Mouse (Mus musculus) lung, embryonic 14.5 days (tissue): ENCODE data around the gene Pygo1. TPM values are rescaled to one million over a fixed set of nuclear protein-coding genes. Genes with fewer than 3 reads are reported as not detected.

Experiments
- ATAC-seq: fragments of 200-750 bp; cut with Nextera tagmentation; 2 replicates; pipeline ENCODE4 v1.8.0; 2017; ENCODE audit warnings: mild to moderate bottlenecking, moderate TSS enrichment, moderate library complexity; ENCODE audit not compliant: insufficient read depth
- DNase-seq: peaks from one replicate; pipeline ENCODE4 v3.0.0-alpha.2; 2015
- H3K27ac ChIP-seq: fragments of 300-500 bp; sonication (generic); 2 replicates; pipeline ENCODE4 v1.5.1; 2014; ENCODE audit warnings: low read depth, mild to moderate bottlenecking, moderate library complexity
- H3K27me3 ChIP-seq: fragments of 300-500 bp; sonication (generic); 2 replicates; pipeline ENCODE4 v1.6.1; 2014; ENCODE audit warnings: low read length, control low read depth; ENCODE audit not compliant: insufficient read depth
- H3K36me3 ChIP-seq: fragments of 300-500 bp; sonication (generic); 2 replicates; pipeline ENCODE4 v1.6.1; 2014; ENCODE audit warnings: control low read depth; ENCODE audit not compliant: insufficient read depth
- H3K4me1 ChIP-seq: fragments of 300-500 bp; sonication (generic); 2 replicates; pipeline ENCODE4 v1.6.1; 2014; ENCODE audit warnings: antibody characterized with exemption, control low read depth; ENCODE audit not compliant: insufficient read depth
- H3K4me2 ChIP-seq: fragments of 300-500 bp; sonication (generic); 2 replicates; pipeline ENCODE4 v1.6.1; 2014; ENCODE audit warnings: mild to moderate bottlenecking
- H3K4me3 ChIP-seq: fragments of 300-500 bp; sonication (generic); 2 replicates; pipeline ENCODE4 v1.5.1; 2014; ENCODE audit warnings: low read depth, low read length
- H3K9ac ChIP-seq: fragments of 300-500 bp; sonication (generic); 2 replicates; pipeline ENCODE4 v1.6.1; 2014
- H3K9me3 ChIP-seq: fragments of 300-500 bp; sonication (generic); 2 replicates; pipeline ENCODE4 v1.6.1; 2016; ENCODE audit warnings: low read depth, low read length, control low read depth
- CTCF ChIP-seq: IDR thresholded peaks from 2 replicates; pipeline ENCODE4 v1.5.1; 2016; ENCODE audit warnings: antibody characterized with exemption, low read depth
- WGBS: fragments of 180-500 bp; shearing (Covaris S2); extraction: QIAGEN DNeasy Blood & Tissue Kit; methylation state at CpG from one replicate; pipeline ENCODE4 v1.1.7; 2014; 5-methylcytosine and 5-hydroxymethylcytosine counted together
- polyA plus RNA-seq: library from polyadenylated mRNA; unstranded; fragments of >200 nt; fragmentation: Nextera tagmentation; extraction: Ambion mirVana; gene quantifications from 2 replicates; pipeline ENCODE4 v1.2.1, GENCODE M21; 2014

Gene Pygo1
- polyA plus RNA-seq, 1 experiment from 2014 or later = 7.0 TPM

DNA sequence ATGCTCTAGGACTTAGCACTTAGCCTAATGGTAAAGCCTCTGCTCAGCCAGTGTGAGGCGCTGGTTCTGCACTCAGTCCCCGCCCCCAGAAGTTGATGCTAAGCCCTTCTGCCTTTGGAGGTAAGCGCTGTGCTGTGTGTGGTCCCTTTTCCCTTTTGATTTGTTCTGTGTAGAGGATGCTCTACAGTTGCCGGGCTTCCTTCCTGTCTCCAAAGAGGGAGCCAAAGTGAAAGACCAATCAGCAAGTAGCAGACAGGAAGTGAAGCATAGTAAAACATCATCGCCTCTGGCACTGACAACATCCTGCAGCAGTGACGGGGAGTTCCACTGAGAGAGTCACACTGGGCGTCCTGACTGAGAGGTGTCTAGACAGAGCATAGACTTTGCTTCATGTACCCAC is 44.4 kb downstream of the Pygo1 start:
- ATAC-seq = 0 out of 2 replicates have a peak, but pooled peaks have one; percentile 21
- no peak for DNase-seq
- no peaks in the 10 kb centered on the region for H3K27me3 ChIP-seq
- no peaks in the 10 kb centered on the region for H3K36me3 ChIP-seq
- H3K27ac ChIP-seq = no peak overlapping the region
- no peak overlapping the region for H3K4me3 ChIP-seq
- 64% methylated on average over 7 of the region's 7 CpGs for WGBS
- no peaks in the 10 kb centered on the region for H3K9me3 ChIP-seq
- H3K4me2 ChIP-seq = no peak overlapping the region
- no peak overlapping the region for H3K9ac ChIP-seq
- H3K4me1 ChIP-seq = no peaks in the 10 kb centered on the region
- TF ChIP-seq CTCF = no peak

DNA sequence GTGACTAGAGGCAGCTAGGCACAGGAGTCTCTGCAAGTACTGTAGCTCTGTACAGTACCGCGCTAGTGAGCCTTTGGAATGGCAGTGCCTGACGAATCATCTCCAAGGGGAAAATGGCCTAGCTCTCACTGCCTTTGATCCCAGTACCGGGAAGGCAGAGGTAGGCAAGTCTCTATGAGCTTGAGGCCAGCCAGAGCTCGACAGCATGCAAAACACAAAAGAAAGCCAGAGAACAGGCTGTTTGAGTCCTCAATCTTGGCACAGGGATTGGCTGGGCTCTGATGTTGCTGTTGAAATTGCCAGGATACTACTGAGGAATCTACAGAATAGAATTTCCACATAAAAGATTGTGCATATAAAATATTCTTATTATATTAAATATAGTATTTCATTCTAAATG is 47.0 kb downstream of the Pygo1 start:
- Histone ChIP-seq H3K4me1 (no peaks in the 10 kb centered on the region), H3K9ac (no peak overlapping the region), H3K27me3 (no peaks in the 10 kb centered on the region), H3K36me3 (no peaks in the 10 kb centered on the region), H3K4me2 (no peak overlapping the region), H3K9me3 (no peaks in the 10 kb centered on the region), H3K27ac (no peak overlapping the region), H3K4me3 (no peak overlapping the region)
- DNase-seq (no peak), ATAC-seq (no peak)
- WGBS = 74% methylated on average over 5 of the region's 5 CpGs
- no peak for TF ChIP-seq CTCF

DNA sequence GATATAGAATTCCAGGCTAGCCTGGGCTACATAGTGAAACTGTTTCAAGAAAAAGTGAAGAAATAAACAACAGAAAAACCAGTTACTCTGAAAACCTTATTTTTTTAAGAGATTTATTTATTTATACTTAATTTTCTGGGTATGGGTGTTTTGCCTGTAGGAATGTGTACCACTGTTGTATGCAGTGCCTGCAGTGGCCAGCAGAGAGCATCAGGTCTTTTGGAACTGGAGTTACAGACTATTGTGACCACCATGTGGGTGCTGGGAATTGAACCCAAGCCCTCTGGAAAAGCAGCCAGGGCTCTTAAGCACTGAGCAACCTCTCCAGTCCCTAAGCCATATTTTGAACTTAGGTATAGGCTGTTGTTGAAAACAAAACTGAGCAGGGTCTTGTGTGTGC is 47.5 kb downstream of the Pygo1 start:
- ATAC-seq = no peak
- H3K4me1 ChIP-seq = no peaks in the 10 kb centered on the region
- H3K27me3 ChIP-seq = no peaks in the 10 kb centered on the region
- no peak overlapping the region for H3K4me2 ChIP-seq
- H3K9me3 ChIP-seq = no peaks in the 10 kb centered on the region
- no peak overlapping the region for H3K9ac ChIP-seq
- no peak for TF ChIP-seq CTCF
- no peaks in the 10 kb centered on the region for H3K36me3 ChIP-seq
- no peak overlapping the region for H3K4me3 ChIP-seq
- DNase-seq = no peak
- H3K27ac ChIP-seq = no peak overlapping the region

DNA sequence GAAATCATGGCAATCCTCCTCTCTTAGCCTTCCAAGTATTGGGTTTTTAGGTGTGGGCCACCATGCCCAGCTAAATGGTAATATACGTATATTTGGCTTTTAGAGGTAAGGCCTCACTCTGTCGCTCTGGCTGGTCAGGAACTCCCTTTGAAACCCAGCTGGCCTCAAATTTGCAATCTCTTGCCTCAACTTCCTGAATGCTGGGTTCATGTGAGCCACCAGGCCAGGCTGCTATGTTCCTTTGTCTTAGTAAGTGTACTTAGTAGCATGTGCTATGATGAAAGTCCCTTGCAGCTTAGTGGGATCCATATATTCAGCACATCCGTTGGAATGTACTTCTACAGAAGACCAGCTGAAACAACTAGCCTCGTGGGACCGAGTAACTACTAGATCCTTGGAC is 49.3 kb downstream of the Pygo1 start:
- H3K27ac ChIP-seq = no peak overlapping the region
- ATAC-seq (no peak), DNase-seq (no peak)
- no peaks in the 10 kb centered on the region for H3K36me3 ChIP-seq
- no peaks in the 10 kb centered on the region for H3K27me3 ChIP-seq
- no peak overlapping the region for H3K9ac ChIP-seq
- H3K4me3 ChIP-seq = no peak overlapping the region
- no peak overlapping the region for H3K4me2 ChIP-seq
- no peaks in the 10 kb centered on the region for H3K9me3 ChIP-seq
- TF ChIP-seq CTCF = no peak
- 85% methylated on average over 5 of the region's 5 CpGs for WGBS
- no peaks in the 10 kb centered on the region for H3K4me1 ChIP-seq

DNA sequence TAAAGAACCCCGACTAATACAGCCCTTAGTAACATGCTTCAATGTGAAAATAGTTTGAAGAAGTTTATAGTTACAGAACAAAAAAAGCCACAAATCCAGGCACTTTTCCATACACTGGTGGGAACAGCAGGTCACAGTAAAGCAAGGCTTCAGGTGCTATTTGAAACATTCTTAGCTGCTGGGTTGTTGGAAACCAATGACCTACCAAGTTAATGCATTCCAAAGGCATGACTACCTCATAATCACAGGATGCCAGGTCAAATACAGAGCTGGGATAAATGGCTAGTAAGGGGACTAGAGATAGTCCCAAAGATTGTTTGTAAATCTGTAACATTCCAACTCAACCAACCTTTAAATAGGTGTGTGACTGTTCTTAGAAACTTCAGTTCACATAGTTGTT is 49.8 kb downstream of the Pygo1 start:
- H3K9me3 ChIP-seq = no peaks in the 10 kb centered on the region
- H3K27ac ChIP-seq = no peak overlapping the region
- no peaks in the 10 kb centered on the region for H3K4me1 ChIP-seq
- H3K27me3 ChIP-seq = no peaks in the 10 kb centered on the region
- no peak overlapping the region for H3K4me2 ChIP-seq
- H3K9ac ChIP-seq = no peak overlapping the region
- no peak for DNase-seq
- ATAC-seq = no peak
- 86% methylated on average over 1 of the region's 1 CpGs for WGBS
- no peak overlapping the region for H3K4me3 ChIP-seq
- no peak for TF ChIP-seq CTCF
- H3K36me3 ChIP-seq = no peaks in the 10 kb centered on the region

DNA sequence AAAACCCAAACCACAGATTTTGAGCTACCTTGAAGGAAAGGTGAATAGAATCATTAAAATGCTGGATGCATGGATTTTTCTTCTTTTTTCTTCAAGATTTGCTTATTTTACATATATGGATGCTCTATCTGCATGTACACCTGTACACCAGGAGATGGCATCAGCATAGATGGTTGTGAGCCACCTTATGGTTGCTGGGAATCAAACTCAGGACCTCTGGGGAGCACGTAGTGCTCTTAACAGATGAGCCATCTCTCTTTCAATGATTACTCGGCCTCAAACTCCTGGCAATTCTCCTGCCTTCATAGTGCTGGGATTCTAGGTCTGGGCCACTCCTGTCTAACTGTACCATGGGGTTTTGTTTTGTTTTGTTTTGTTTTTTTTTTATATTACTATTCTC is 57.6 kb downstream of the Pygo1 start:
- H3K9ac ChIP-seq = no peak overlapping the region

DNA sequence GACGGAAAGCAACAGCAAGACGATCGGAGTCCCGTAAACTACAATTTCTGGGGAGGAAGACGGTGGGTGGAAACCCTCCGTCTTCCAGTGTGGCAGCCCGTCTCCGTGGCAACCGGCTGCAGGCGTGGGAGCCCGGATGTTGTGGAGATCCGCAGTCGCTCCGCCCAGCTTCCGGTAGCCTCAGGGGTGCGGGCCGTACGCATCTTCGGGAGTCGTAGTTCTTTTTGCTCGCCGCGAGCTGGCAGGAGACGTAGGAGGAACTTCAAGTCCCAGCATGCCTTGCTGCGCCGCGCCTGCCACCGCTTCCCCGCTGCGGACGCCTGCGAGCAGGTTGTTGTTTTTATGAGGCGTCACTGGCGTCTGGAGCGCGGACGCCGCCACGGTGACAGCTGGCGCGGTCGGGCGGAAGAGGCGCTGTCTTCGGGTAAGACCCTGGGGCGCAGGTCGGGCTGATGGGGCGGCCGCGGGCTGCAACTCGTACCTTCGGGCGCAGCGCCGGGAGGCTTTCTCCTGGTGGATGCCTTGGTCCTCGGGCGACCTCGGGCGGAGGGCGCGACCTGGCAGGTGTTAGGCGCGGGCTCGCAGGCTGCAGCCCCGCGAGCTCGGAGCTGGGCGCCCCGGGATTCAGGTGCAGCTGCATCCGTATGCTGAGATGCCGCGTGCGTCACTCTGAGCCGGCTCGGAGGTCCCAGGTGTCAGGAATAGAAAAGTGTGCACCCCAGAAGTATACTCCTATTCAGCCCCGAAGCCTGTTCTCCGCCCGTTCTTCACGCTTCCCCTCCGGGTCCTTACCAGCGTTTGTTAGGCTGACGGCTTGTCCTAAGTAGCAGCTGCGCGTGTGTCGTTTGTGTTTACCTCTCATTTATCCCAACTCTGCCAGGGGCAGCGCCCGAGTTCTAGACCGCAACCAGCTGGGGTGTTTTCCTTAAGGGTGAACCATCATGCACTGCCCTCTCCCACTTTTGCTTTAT is 60.1 kb downstream of the Pygo1 start, which contains the start of the genes Ccpg1os and Ccpg1:
Gene Ccpg1os, minus strand, starts transcription at position 133 of the 971 bp plus-strand sequence.
Gene Ccpg1, plus strand, starts transcription at position 180 of the 971 bp plus-strand sequence.
- no peak within 1 kb of the TSS for H3K27ac ChIP-seq
- DNase-seq (peak; percentile 98), ATAC-seq (peak; percentile 100)
- TF ChIP-seq CTCF = 0 out of 2 replicates have a peak, but pooled peaks have one; percentile 26
- H3K4me3 ChIP-seq = peak within 1 kb of the TSS; percentile 86
- H3K36me3 ChIP-seq = no peaks in the 10 kb centered on the region
- H3K4me2 ChIP-seq = peak within 1 kb of the TSS; percentile 90
- WGBS = under 1% methylated on average over 88 of the region's 88 CpGs
- H3K9me3 ChIP-seq = no peaks in the 10 kb centered on the region
- peak within 1 kb of the TSS; percentile 69 for H3K9ac ChIP-seq
- H3K27me3 ChIP-seq = no peaks in the 10 kb centered on the region
- peaks cover 4% of the 10 kb centered on the region; the same call in 1 of the 2 replicates for H3K4me1 ChIP-seq

More for the DNA sequence above, 57.6 kb downstream of the Pygo1 start:
- peaks cover 4% of the 10 kb centered on the region; the same call in 1 of the 2 replicates for H3K4me1 ChIP-seq
- DNase-seq = no peak
- no peaks in the 10 kb centered on the region for H3K36me3 ChIP-seq
- no peak overlapping the region for H3K4me2 ChIP-seq
- no peaks in the 10 kb centered on the region for H3K9me3 ChIP-seq
- no peaks in the 10 kb centered on the region for H3K27me3 ChIP-seq
- H3K27ac ChIP-seq = no peak overlapping the region
- WGBS = 51% methylated on average over 2 of the region's 2 CpGs
- ATAC-seq = no peak
- no peak for TF ChIP-seq CTCF
- H3K4me3 ChIP-seq = no peak overlapping the region
